Mouse (Mus musculus) megakaryocyte-erythroid progenitor cell, adult 5-6 weeks (primary cell): ENCODE results near the gene Adora1. TPM values are rescaled to one million over a fixed set of nuclear protein-coding genes. Genes with fewer than 3 reads are reported as not detected.

Source experiments
- ATAC-seq: replicated peaks from 2 replicates; pipeline ENCODE4 v1.8.0; 2016; ENCODE audit warnings: mild to moderate bottlenecking, inconsistent platforms; ENCODE audit not compliant: severe bottlenecking, poor library complexity, low FRiP score, low TSS enrichment
- total RNA-seq, 2 experiments: library from RNA; stranded (forward) in 1 of 2; stranded (reverse) in 1 of 2; fragments of 200-1000, 215-1000 nt in 1 of 2; fragments of >200 nt in 1 of 2; fragmentation: Nextera tagmentation in 1 of 2; gene quantifications; 2 replicates each; pipeline ENCODE4 v1.2.3; 2014 to 2017

The Adora1 gene
- total RNA-seq, 2 experiments from 2014 or later, result not detected

DNA sequence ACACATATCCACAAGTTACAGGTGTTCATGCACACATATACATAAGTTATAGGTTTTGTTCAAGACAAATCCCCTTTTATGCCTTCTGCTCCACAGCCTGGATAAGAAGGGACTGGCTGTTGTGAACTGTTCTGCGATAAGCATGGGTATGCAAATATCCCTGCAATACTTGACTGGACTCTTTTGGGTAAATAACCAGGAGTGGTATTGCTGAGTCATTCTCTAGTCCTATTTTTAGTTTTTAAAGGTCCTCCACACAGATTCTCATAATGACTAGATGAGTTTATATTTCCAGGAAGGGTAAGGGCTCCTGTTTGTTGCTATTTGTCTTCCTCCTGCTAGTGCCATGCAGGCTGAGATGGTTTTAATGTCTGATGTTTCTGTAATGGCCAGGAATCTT, 14.1 kb downstream of the Adora1 start:
- no peak for ATAC-seq

DNA sequence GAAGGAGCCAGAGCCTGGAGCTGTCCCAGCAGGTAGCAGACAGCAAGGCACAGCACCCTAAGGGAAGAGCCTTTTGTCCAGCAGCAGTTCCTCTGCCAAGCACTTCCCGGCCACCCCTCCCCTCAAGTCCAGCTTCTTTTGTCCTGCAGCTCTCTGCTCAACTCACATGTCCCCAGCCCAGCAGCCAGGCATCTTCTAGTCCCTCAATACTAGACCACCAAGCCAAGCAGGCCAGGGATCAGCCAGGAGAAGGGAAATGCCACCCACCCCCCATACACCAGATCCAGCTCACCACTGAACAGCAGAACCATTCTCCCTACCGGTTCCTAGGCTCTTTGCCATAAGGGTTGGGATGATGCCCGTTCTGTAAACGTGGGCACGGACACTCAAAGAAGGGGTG, 15.6 kb downstream of the Adora1 start:
- no peak for ATAC-seq

DNA sequence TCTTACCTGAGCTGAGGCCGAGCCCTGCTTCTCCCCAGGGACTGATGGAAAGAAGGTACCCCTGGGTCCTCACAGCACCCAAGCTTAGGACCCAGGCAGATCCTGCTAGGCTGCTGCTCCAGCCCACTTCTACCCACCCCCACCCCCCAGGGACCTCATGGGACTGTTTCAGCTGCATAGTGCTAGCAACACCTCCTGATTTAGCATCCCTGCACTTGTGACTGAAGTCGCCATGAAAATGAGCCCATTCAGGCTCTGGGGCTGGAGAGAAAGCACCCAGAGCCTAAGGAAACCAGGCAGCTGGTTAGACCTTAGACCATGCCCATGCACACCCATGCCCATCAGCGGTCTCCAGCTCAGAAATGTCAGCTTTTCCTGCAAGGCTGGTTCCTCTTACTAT, 17.3 kb downstream of the Adora1 start:
- no peak for ATAC-seq

DNA sequence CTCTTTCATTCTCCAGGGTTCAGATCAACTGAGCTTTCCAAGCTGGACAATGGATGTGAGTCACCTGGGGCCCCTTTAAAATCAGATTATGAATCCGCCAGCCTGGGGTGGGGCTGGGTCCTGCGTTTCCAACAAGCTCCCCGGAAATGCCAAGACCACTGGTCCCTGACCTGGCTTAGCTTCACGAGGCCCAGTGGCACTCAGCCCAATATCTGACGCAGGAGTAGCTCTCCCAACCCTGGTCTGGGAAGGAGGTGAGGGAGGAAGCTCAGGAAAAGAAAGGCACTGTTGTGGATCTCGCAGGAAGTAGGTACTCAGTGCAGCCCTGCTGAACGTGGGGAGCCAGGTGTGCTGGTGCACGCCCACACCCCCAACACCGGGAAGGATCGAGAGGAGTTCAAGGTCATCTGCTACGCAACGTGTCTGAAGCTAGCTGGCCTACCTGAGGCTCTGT, 18.2 kb downstream of the Adora1 start:
- ATAC-seq, result no peak

DNA sequence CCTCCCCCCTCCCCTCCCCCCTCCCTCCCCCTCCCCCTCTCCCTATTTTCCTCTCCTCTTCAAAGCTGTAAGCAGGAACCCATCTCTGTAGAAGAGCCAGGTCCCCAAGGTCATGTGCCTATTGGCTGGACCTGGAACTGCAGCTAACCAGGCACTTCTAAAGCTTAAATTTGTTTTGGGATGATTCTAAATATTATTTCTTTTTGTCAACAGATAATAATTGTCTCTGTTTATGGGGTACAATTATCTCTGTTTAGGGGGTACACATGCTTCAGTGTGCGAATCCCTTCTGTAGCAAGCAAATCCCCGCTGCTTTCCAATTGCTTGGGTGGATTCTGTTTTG, 18.6 kb downstream of the Adora1 start:
- no peak for ATAC-seq

DNA sequence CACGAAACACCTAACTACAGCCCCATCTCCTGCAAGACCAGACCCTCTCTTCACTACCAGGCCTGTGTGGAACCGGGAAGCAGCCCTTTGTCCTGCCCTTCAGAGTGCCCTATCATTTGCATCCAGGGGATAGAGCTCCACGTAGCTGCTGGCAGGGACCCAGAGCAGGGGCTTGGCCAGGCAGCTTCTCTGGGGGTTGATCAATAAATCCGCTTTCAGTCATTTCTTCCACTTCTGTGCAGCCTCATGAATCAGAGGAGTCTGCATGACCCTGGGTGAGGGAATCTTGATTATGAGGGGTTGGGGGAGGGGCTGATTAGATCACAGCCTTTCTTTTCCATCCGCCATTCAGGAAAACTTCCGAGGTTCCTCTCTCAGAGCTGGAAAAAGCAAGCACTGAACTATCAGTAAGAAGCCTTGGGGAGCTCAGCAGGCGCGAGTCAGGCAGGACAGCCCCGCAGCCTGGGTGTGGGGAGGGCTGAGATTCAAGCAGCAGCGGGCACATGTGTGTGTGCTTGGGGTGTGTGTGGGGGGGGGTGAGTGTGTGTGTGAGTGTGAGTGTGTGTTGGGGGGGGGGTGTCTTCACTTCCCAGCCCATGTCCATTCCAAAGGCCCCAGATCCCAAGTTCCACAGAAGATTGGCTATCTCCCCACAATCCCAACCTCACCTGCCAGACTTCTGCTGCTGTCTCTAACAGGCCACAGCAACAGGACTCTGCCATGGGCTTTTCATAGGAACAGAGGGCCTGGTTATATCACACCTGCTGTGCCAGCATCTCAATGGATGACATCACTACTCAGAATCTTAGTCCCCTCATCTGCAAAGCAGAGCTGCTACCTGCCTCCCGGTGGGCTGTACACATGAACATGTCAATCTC, 19.2 kb downstream of the Adora1 start:
- no peak for ATAC-seq

DNA sequence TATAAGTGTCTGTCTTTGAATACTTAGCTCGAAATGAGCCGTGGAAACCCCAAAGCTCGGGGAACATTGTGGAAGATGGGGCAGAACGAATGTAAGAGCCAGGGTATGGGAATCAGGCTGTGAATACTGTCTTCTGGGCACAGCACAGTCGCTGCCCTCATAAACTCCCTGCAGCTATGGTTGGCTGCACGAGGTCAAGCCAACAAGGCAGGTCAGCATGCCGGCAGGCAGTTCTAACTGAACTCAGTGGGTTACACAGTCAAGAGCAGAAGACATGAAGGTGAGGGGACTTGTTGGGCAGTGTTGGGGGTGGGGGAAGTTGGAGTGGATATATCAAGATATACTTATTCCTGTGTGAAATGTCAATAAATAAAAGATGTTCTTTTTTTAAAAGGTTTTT, 20.2 kb downstream of the Adora1 start:
- ATAC-seq, result no peak

DNA sequence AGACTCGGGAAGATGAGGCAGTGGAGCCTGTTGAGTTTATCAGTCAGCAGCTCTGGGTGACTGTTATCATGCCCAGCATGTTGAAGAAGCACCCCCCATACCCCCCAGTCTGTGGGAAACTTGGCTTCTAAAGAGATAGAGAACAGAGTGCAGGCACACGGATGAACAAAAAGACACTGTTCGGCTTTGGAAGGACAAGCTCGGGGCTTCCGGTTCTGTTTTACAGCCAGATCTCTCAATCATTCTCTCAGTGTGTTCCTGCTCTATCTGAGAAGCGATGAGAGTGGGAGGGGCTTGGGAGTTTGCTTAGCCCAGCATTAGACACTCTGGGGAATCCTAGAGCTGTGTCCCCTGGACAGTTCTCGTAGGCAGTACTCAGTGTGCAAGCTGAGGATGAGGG, 21.8 kb downstream of the Adora1 start:
- ATAC-seq, result peak; percentile 70

DNA sequence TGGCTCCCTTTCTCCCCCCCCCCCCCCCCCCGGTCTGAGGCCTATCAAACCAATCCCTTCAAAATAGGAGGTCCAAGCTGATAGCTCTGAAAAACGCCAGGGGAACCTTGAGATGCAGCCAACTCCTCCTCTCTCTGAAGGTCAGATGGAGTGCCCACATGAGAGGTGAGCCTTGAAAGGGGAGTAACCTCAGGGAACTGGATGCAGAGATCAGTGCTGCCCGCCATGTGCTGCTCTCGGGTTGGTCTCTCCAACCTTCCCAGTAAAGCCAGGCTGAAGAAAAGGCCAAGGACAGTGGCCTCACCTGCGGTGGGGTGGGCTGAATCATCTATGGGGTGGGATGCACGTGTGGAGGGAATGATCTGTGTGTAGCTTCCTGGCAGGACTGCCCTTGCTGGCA, 22.9 kb downstream of the Adora1 start:
- no peak for ATAC-seq

DNA sequence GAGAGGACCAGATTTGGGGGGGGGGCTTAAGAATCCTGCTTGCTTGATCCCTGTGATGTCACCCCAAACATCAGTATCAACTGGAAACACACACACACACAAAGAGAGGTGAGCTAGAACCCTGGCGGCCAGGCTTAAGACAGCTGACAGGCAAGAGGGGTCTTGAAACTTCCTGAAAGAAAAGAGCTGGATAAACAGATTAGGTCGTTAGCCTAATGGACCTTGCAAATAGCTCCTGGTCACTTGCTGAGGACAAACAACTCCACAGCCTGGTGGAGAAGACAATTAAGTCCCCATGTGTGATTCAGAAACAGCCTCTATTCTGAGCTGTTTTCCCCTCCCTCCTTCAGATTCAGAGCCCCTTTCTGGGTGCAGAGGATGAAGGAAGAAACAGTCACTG, 23.6 kb downstream of the Adora1 start:
- ATAC-seq, result no peak

DNA sequence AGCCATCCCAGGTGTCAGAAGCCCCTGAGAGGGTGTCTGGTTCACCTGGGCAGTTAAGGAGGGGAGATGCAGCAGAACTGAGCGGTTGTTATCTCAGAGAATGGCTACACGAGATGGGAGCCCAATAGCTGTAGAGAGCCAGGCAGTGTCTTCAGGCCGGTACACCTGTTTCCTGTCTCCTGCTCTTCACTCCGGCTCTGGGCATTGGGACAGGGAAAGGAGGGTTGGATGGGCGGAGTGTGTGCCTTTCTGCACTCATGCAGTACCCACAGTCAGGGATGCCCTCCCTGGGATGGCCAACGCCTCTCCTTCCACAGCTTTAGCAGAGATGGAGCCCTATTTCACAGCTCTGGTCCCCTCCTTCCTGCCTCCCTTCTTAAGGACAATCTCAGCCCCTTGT, 24.2 kb downstream of the Adora1 start:
- ATAC-seq, result no peak

DNA sequence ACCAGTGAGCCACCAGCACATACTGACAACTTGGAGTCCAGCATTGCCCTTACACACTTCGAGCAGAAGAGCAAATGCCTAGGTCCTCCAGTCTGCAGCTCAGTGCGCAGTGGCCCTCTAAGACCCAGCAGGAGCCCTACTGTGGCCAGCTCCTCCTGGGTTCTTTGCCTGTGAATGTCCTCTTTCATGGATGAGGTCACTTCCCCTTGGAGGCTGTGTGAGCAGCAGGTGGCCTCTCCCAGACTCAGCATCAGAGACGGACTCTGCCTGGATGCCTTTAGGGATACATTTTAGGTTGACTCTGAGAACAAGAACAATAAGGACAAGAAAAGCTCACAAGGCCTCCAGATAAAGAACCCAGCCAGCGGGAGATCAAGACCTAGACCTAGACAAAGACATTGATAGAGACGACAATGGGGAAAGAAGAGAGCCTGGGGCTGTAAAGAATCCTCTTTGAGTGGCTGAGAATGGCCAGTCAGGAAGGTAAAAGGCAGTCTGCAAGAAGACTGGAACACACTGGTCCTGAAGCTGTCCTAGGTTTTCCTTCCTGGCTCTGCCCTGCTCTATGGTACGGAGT, 25.0 kb downstream of the Adora1 start:
- ATAC-seq, result no peak

DNA sequence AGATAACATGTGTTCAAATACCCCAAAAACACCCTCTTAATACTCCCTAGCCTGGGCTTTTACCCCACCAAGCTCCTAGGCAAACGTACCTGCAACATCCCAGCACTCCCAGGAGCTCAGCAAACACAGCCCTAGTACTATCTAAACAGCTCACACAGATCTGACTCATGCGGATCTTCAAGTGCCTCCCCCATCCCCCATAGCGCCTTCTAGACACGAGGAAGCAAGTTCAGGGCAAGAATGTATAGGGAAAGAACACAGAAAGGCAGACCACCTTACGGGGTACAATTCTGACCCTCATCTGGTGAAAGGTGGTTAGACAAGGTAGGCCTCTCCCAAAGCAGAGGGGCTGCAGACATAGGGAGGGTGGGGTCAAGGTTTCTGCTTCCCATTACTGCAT, 29.1 kb downstream of the Adora1 start:
- ATAC-seq, result no peak

DNA sequence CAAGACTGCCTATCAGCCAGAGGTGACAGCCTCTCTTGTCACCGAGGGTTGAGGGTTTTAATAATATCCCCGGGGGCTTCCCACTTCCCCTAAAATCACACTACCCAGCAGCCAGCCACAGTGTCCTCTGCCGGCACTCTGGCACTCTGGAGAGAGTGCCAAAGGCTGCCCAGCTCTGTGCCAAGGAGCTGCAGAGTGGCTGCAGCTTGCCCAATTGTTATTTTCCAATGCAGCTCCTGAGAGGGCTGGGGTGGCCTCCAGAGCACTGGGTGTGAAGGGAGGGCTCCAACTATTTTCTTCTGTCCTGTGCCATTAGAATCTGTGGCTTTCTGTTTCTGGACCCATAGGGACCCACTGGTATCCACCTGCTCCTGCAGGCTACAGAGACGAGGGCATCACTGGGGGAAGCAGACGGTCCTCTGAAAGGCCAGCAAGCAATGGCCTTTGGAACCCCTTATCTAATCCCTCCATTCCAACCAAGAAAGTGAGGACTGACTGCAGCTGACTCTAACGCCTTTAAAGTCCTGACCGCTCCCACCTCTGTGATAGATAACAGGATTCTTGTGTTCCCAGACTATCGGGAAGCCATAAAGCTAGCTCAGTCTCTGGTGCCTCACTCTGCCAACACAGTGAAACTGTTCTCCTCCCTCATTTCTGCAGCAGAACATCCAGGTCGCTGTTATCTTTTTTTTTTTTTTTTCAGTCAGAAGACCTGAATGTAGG, 29.8 kb downstream of the Adora1 start:
- ATAC-seq, result 0 out of 2 replicates have a peak, but pooled peaks have one; percentile 17

DNA sequence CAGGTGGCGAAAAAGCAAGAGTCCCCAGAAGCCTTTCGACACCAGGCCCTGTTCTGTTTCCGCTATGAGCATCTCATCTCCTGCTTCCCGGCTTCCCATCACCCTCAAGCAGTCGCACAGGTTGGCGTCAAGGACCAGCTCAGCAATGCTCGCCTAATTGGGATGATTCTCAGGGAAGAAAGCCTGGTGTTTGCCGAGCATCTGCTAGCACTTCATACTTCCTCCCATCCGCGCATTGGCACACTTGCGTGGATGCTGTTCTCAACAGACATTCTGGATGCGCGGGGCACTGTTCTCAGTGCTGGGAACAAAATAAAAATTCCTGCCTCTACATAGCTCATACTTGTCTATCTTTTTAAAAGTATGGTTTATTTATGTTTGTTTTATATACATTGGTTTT, 31.0 kb downstream of the Adora1 start:
- ATAC-seq, result no peak

DNA sequence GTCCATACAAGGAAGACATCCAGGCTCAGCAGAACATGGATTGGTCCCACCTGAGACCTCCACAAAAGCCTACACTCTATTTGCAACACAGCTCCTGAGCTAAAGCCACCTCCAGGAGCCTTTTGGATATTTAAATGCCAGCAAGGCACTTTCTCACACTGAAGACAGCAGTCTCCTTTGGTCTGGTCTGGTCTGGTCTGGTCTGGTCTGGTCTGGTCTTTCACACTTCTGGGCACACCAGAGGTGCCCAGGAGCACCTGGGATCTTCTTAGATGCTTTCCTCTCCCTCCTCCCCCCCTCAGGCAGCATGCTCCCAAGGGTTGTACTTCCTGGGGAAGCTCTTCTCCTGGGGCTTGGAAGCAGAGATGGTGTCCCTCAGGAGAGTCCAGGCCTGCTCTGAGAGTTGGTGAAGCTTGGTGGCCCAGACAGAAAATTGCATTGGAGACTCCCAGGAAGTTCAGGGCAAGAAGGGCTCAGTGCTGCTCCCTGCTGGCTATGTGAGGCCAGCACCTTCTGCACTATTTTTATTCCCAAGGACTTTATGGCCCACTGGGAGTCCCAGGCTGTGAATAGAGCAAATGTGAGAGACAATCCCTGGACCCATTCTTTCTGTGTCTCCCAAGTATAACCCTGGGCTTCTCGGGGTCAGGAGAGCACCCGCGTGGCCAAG, 33.3 kb downstream of the Adora1 start:
- ATAC-seq, result peak; percentile 53; the same call in 1 of the 2 replicates

DNA sequence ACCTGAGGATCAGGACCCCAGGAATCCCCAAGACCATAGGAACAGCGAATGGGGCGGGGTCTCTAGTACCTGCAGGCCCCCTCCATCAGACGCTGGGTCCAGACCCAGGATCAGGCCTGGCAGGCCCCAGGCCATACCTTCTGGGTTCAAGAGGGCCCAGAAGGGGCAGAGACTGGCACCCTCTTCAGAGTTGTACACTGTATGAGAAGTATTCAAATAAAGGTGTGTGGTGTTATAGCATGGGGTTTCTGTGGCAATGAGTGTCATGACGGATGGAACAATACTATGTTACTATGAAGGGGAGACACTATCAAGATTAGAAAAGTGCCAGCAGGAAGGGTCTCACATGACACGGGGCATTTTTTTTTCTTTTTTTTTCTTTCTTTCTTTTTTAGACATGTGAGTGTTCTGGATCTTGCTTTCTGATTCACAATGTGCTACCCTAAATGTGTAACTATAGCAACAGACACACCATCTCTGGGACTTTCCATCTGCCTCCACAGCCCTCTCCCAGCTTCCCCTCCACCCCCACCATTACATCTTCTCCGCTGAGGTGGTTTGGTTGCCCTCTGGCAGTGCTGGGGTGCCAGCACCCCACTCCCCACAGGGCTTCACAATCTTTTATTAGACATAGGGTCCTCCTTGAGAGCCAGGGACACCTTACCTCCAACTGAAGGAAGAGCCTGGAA, 34.1 kb downstream of the Adora1 start:
- ATAC-seq, result no peak

DNA sequence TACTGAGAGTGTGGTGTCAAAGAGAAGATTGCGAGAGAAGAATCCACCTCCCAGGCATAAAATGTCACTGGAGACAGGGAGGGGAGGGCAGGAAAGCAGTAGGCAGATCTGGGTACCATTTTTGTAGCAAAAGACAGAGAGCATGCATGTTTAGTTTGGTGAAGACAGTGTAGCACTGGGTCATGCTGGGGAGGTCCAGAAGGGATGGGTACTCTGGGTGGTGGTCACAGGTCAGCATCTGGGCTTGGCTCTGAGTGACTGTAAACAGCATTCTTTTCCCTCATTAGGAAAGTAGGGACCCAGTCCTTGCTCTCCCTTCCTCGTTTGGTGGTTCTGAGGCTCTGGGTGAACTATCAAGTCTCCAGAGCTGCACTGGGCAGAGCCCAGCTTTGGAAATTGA, 34.8 kb downstream of the Adora1 start:
- ATAC-seq, result no peak

DNA sequence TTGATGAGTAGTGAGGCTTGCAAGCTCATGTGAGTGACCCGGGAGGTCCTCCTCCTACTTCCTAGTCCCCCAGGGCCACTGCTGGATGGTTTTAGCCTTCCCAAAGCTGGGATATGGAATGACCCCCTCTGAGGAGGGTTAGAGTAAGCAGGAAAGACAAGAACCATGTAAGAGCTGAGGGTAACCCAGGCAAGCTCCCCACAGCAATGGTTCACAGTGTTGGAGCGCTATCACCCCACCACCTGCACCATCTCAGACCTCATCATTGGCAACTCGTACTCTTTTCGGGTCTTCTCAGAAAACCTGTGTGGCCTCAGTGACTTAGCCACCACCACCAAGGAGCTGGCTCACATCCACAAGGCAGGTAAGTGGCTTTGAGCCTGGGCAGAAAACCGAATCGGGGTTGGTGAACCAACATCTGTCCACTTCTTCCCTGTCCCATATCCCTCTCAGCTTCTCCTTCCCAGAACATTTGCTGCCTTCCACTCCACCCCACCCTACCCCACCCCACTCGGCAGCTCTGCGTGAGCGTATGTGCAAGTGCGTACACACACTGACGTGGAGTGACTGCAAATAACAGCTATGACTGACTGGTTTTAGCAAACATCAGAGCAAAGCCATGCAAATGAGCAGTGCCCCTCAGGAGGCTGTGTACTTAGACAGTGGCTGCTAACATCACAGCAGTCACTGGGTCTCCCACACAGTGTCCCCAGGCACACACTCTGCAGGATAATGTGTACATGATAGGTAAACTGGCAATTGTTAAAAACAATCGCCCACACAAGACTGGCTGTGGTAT, 36.8 kb downstream of the Adora1 start:
- no peak for ATAC-seq
